ENCODE assay signal across 9 mouse cellular contexts in the genomic region with DNA sequence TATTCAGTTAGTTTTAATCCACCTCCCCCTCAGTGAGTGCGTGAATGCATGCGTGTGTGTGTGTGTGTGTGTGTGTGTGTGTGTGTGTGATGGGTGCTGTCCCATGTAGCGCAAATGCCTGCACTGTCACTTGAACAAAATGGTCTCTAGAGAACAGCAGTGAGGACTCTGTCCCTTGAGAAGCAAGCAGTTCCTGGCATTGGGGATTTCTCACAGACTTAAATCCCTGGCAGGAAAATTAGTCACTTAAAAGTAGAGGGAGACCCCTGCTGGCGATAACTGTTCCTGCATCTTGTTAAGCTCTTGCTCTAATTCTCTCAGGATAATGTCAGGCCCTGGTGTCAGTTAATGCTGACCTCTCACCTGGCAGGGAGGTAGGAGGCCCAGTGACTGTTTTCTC. TPM values are rescaled to one million over a fixed set of nuclear protein-coding genes. Genes with fewer than 3 reads are reported as not detected.
DNase-seq lines count a peak whose midpoint lies in the region; ATAC-seq lines count a peak whose summit lies in the region.
"Had no signal": no experiment of that assay in that cellular context is flagged by ENCODE, and none has a peak within 500 bp of the region (broad histone marks: within the 10 kb centered on the region; RNA-seq: fewer than 3 reads in every experiment).

No protein-coding gene starts in this region.

- no peak overlapping the region for H3K27ac ChIP-seq in forebrain, embryonic 10.5 days
- no peak overlapping the region for H3K27ac ChIP-seq in hindbrain, embryonic 10.5 days
- H3K27ac ChIP-seq: lung, embryonic 15.5 days had no signal

- WGBS in forebrain, embryonic 10.5 days, result 38% methylated on average over 4 of the region's 4 CpGs
- WGBS in hindbrain, embryonic 10.5 days, result 48% methylated on average over 4 of the region's 4 CpGs

- peak; percentile 77 for DNase-seq in Muller cell, postnatal 12 days (ENCODE audit: inconsistent ontology term)
- peak; percentile 72 for DNase-seq in brain, embryonic 18.5 days (ENCODE audit: low read depth, low spot score)
- peak; percentile 70 for DNase-seq in forebrain, embryonic 10.5 days (ENCODE audit: extremely low spot score, low spot score)
- peak; percentile 76 for DNase-seq in hindbrain, embryonic 10.5 days (ENCODE audit: low spot score)
- peak; percentile 72 for DNase-seq in layer of hippocampus, adult 9-11 months
- DNase-seq in lung, postnatal 25 days (ENCODE audit: low spot score), result peak; percentile 79
- peak; percentile 87 to 90 for DNase-seq in right cerebral cortex, postnatal 10 days (ENCODE audit: low spot score in 2 of 2)

- no peaks in the 10 kb centered on the region for H3K27me3 ChIP-seq in forebrain, embryonic 10.5 days (ENCODE audit: poor library complexity, severe bottlenecking)
- no peaks in the 10 kb centered on the region for H3K27me3 ChIP-seq in hindbrain, embryonic 10.5 days (ENCODE audit: insufficient read depth, poor library complexity, severe bottlenecking)
- H3K27me3 ChIP-seq: lung, embryonic 15.5 days had no signal

- peaks cover 16% of the 10 kb centered on the region for H3K36me3 ChIP-seq in forebrain, embryonic 10.5 days (replicated peaks)
- peaks cover 39% of the 10 kb centered on the region for H3K36me3 ChIP-seq in hindbrain, embryonic 10.5 days

- no peak overlapping the region for H3K4me3 ChIP-seq in forebrain, embryonic 10.5 days
- no peak overlapping the region for H3K4me3 ChIP-seq in hindbrain, embryonic 10.5 days
- H3K4me3 ChIP-seq: lung, embryonic 15.5 days had no signal

- peaks cover 22% of the 10 kb centered on the region for H3K4me1 ChIP-seq in forebrain, embryonic 10.5 days
- peaks cover 39% of the 10 kb centered on the region for H3K4me1 ChIP-seq in hindbrain, embryonic 10.5 days (replicated peaks)

- no peak for ATAC-seq in inflammation-experienced regulatory T-cells, adult 6 months

- no peaks in the 10 kb centered on the region for H3K9me3 ChIP-seq in forebrain, embryonic 10.5 days
- no peaks in the 10 kb centered on the region for H3K9me3 ChIP-seq in hindbrain, embryonic 10.5 days
- H3K9me3 ChIP-seq: lung, embryonic 15.5 days had no signal

RNA-seq across cellular contexts. Expression of a gene that starts 36.2 kb away (rescaled TPM):
- polyA plus RNA-seq in forebrain, embryonic 10.5 days (2016; fragmentation: Nextera tagmentation; extraction: Ambion mirVana), result 64.6 and 69.8 TPM in 2 replicates
- polyA plus RNA-seq in hindbrain, embryonic 10.5 days (2016; fragmentation: Nextera tagmentation; extraction: Ambion mirVana), result 69.5 and 77.1 TPM in 2 replicates
- polyA plus RNA-seq in inflammation-experienced regulatory T-cells, adult 6 months (2017; shearing (Covaris generic)), result 10 to 100 TPM in 2 of 3 experiments, 1 to 10 TPM in 1; 9.6 to 13.7 (median 12.9) TPM
